Mouse (Mus musculus): ENCODE results near the gene Ddx52.

DNA sequence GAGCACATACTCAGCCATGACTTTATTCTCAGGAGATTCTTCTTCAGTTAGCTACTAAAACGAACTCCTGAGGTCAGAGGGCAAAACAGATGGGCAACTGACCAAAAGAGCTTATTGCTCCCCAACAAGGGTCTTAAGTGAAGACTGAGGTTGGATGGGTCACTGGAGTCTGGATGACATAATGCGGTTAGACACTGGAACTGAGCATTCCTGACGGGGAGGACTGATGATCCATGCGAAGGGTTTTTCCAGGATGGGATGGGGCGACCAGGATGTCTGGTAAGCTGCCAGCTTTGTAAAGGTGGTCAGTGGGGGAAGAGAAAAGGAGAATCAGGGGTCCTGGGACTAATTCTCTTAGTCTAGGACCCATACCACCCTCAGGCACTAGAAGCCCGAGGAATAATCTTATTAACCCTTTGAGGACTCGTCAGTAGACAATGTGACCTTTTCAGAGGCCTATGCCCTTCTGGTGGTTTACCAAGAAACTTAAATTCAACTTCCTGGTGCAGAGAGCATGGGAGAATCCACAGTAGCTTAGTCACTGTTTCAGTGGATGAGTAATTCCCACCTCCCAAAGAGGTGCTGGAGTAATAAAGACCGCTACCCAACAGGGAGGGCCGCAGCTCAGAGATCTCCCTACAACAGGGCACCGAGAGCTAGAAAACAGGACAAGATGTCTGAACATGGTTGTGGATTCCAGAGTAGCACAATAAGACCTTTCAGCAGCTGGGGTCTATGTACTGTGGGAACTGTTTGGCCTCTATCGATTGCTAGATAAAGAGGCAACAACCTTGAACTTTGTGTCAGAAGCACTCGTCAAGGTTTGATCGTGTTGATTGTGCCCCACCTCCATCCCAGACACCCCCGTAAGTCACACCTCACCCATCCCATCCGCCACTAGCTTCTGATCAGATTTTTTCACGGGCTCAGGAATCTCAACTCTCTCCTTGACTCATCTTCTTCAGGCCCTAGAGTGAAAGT is 45.1 kb upstream of the Ddx52 start:
- no peak for TF ChIP-seq CTCF (IDR thresholded peaks at IDR 0.05; ENCODE audit: control insufficient read depth, insufficient read depth, insufficient replicate concordance, low read depth, low read length)
- no peak for TF ChIP-seq POLR2A (IDR thresholded peaks at IDR 0.05; ENCODE audit: control insufficient read depth, low read depth, low read length)
